Mouse (Mus musculus): ENCODE results near the gene Tmem177. TPM values are rescaled to one million over a fixed set of nuclear protein-coding genes. Genes with fewer than 3 reads are reported as not detected.
A peak's percentile ranks its signal among the peaks of the same experiment; 100 is the strongest.

Tmem177 gene
- polyA plus RNA-seq, 1 experiment from 2014 or later: 10.8 TPM

DNA sequence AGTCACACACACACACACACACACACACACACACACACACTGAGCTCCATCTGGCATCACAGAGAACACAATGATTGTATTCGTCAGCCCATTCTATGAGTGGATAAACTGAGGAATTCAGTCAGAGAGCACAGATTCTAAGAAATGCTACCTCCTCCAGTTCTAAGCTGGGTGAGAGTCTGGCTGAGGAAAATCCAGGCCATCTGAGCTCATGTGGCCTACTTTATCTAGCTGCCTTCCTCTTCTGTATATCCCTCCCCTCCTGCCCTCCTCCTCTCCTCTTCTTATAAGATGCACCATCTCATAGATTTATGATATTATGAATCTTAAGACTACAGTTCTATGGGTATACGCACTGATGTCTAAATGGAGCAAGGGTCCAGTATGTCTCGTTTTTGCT is 19.4 kb downstream of the Tmem177 start:
- ATAC-seq (ENCODE audit: low FRiP score) (no peak), DNase-seq (ENCODE audit: low spot score, missing footprints) (peak; percentile 69)
- H3K9me3 ChIP-seq (ENCODE audit: control insufficient read depth, low read length): no peaks in the 10 kb centered on the region
- no peak overlapping the region for H3K27ac ChIP-seq (ENCODE audit: low read depth, low read length)
- no peak overlapping the region for H3K9ac ChIP-seq (ENCODE audit: low read length)
- no peak overlapping the region for H3K4me3 ChIP-seq (ENCODE audit: low read depth, low read length)
- whole genome bisulfite sequencing: 86% methylated on average over 3 of the region's 3 CpGs
- H3K36me3 ChIP-seq (ENCODE audit: control insufficient read depth, insufficient read depth, low read length): no peaks in the 10 kb centered on the region
- no peak overlapping the region for H3K4me2 ChIP-seq
- no peaks in the 10 kb centered on the region for H3K27me3 ChIP-seq (ENCODE audit: control insufficient read depth, insufficient read depth, low read length)
- no peaks in the 10 kb centered on the region for H3K4me1 ChIP-seq (ENCODE audit: control insufficient read depth, insufficient read depth, low read length)

DNA sequence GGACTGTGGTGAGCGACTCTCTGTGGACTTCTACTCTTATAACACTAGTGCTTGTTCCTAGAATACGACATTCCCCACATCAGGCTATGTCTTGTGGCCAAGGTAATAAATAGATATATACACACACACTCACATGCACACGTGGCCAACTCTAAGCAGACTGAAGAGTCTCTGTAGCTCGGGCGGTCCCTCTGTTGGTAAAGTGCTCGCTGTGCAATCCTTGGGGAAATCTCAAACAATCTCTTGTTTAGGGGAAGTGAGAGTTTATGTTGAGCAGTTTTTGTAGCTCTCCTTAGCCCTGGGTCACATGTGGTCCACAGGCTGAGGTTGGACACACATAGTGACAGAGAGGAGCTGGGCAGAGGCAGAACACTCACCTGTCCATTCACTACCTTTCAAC is 20.1 kb downstream of the Tmem177 start:
- no peak overlapping the region for H3K9ac ChIP-seq (ENCODE audit: low read length)
- no peaks in the 10 kb centered on the region for H3K27me3 ChIP-seq (ENCODE audit: control insufficient read depth, insufficient read depth, low read length)
- no peaks in the 10 kb centered on the region for H3K4me1 ChIP-seq (ENCODE audit: control insufficient read depth, insufficient read depth, low read length)
- 81% methylated on average over 6 of the region's 6 CpGs for WGBS
- no peak overlapping the region for H3K4me2 ChIP-seq
- no peak overlapping the region for H3K27ac ChIP-seq (ENCODE audit: low read depth, low read length)
- H3K9me3 ChIP-seq (ENCODE audit: control insufficient read depth, low read length): no peaks in the 10 kb centered on the region
- DNase-seq (ENCODE audit: low spot score, missing footprints) (peak; percentile 59), ATAC-seq (ENCODE audit: low FRiP score) (no peak)
- no peaks in the 10 kb centered on the region for H3K36me3 ChIP-seq (ENCODE audit: control insufficient read depth, insufficient read depth, low read length)
- H3K4me3 ChIP-seq (ENCODE audit: low read depth, low read length): no peak overlapping the region

DNA sequence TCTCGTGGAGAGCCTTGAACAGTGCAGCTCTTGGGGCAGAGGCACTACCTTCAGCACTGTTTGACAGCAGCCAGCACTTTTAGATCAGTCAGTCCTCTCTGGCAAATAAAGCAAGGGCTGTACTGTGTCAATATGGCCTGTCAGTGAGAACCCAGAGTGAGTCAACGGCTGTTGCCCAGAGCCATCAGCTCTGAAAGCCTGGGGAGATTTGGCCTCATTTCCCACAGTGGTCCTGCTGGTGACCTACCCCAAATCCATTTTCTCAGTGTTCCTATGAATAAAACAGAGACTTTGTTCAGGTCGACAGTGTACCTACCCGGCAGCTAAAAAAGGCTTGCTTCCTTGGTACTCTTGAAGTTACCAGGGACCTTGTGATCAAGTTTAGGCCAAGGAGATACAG is 21.1 kb downstream of the Tmem177 start:
- WGBS: 80% methylated on average over 4 of the region's 4 CpGs
- ATAC-seq (ENCODE audit: low FRiP score) (no peak), DNase-seq (ENCODE audit: low spot score, missing footprints) (no peak)
- Histone ChIP-seq H3K36me3 (ENCODE audit: control insufficient read depth, insufficient read depth, low read length) (no peaks in the 10 kb centered on the region), H3K4me2 (no peak overlapping the region), H3K27ac (ENCODE audit: low read depth, low read length) (no peak overlapping the region), H3K4me1 (ENCODE audit: control insufficient read depth, insufficient read depth, low read length) (no peaks in the 10 kb centered on the region), H3K9ac (ENCODE audit: low read length) (no peak overlapping the region), H3K4me3 (ENCODE audit: low read depth, low read length) (no peak overlapping the region), H3K27me3 (ENCODE audit: control insufficient read depth, insufficient read depth, low read length) (no peaks in the 10 kb centered on the region), H3K9me3 (ENCODE audit: control insufficient read depth, low read length) (no peaks in the 10 kb centered on the region)

DNA sequence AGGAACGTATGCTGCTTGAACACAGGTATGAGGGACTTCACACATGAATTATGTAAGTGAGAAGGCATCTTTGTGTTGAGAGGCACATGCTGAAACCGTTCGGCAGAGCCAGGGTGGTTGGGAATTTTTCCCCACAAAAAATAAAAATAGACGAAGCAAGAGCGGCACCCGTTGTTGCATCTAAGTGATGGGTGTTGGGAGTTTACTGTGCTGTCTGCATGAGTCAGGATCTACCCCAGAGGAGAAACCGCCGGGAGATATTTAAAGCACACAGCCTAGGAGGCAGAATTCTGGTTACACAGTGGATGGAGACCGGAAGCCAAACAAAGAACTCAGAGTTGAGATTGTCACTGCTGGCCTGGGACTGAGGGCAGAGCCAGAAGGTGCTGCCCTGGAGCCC is 21.9 kb downstream of the Tmem177 start:
- 91% methylated on average over 9 of the region's 9 CpGs for WGBS
- H3K27me3 ChIP-seq (ENCODE audit: control insufficient read depth, insufficient read depth, low read length): no peaks in the 10 kb centered on the region
- H3K27ac ChIP-seq (ENCODE audit: low read depth, low read length): no peak overlapping the region
- no peak overlapping the region for H3K4me3 ChIP-seq (ENCODE audit: low read depth, low read length)
- no peak for ATAC-seq (ENCODE audit: low FRiP score)
- DNase-seq (ENCODE audit: low spot score, missing footprints): peak; percentile 53
- no peaks in the 10 kb centered on the region for H3K36me3 ChIP-seq (ENCODE audit: control insufficient read depth, insufficient read depth, low read length)
- H3K4me1 ChIP-seq (ENCODE audit: control insufficient read depth, insufficient read depth, low read length): no peaks in the 10 kb centered on the region
- no peak overlapping the region for H3K9ac ChIP-seq (ENCODE audit: low read length)
- no peak overlapping the region for H3K4me2 ChIP-seq
- H3K9me3 ChIP-seq (ENCODE audit: control insufficient read depth, low read length): no peaks in the 10 kb centered on the region

DNA sequence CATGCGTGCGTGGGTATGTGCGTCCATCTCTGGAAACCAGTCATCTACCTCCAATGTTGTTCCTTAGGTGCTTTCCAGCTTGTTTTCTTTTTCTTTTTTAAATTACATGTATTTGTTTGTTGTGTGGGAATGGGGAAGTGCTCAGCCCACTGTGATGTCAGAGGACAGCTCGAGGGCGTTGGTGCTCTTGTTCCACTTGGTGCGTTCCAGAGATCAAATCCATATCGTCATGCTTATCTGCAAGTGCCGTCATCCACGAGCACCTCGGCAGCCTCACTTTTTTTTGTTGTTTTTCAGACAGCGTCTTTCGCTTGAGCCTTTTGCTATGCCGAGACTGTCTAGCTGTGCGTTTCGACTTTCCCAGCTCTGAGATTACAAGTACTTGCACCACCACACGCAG is 23.7 kb downstream of the Tmem177 start:
- no peaks in the 10 kb centered on the region for H3K9me3 ChIP-seq (ENCODE audit: control insufficient read depth, low read length)
- no peak overlapping the region for H3K4me3 ChIP-seq (ENCODE audit: low read depth, low read length)
- H3K4me2 ChIP-seq: no peak overlapping the region
- no peaks in the 10 kb centered on the region for H3K27me3 ChIP-seq (ENCODE audit: control insufficient read depth, insufficient read depth, low read length)
- no peaks in the 10 kb centered on the region for H3K4me1 ChIP-seq (ENCODE audit: control insufficient read depth, insufficient read depth, low read length)
- DNase-seq (ENCODE audit: low spot score, missing footprints) (peak; percentile 12), ATAC-seq (ENCODE audit: low FRiP score) (no peak)
- WGBS: 88% methylated on average over 16 of the region's 16 CpGs
- H3K36me3 ChIP-seq (ENCODE audit: control insufficient read depth, insufficient read depth, low read length): no peaks in the 10 kb centered on the region
- no peak overlapping the region for H3K9ac ChIP-seq (ENCODE audit: low read length)
- no peak overlapping the region for H3K27ac ChIP-seq (ENCODE audit: low read depth, low read length)

DNA sequence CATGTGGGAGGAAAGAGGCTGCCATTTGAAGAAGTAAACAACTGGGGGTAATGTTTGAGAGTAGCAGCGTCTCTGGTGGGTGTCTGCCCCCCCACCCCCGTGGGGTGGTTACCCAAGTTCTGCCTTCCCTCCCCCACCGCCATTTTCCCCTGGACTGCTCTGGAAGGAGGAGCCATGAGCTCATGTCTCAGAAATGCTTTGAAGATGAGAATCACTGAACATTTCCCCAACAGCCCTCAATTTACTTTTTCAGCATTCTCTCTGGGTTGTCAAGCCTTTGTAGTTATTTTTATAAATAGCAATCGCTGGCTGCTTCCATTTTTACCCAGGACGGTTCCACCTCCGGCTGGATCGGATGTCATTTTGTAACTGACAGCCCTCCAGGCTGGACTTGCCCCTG is 26.7 kb downstream of the Tmem177 start:
- Histone ChIP-seq H3K36me3 (ENCODE audit: control insufficient read depth, insufficient read depth, low read length) (no peaks in the 10 kb centered on the region), H3K27ac (ENCODE audit: low read depth, low read length) (no peak overlapping the region), H3K9me3 (ENCODE audit: control insufficient read depth, low read length) (no peaks in the 10 kb centered on the region), H3K4me2 (no peak overlapping the region), H3K4me1 (ENCODE audit: control insufficient read depth, insufficient read depth, low read length) (no peaks in the 10 kb centered on the region), H3K27me3 (ENCODE audit: control insufficient read depth, insufficient read depth, low read length) (no peaks in the 10 kb centered on the region), H3K4me3 (ENCODE audit: low read depth, low read length) (no peak overlapping the region), H3K9ac (ENCODE audit: low read length) (no peak overlapping the region)
- 75% methylated on average over 7 of the region's 7 CpGs for WGBS
- ATAC-seq (ENCODE audit: low FRiP score) (no peak), DNase-seq (ENCODE audit: low spot score, missing footprints) (no peak)

DNA sequence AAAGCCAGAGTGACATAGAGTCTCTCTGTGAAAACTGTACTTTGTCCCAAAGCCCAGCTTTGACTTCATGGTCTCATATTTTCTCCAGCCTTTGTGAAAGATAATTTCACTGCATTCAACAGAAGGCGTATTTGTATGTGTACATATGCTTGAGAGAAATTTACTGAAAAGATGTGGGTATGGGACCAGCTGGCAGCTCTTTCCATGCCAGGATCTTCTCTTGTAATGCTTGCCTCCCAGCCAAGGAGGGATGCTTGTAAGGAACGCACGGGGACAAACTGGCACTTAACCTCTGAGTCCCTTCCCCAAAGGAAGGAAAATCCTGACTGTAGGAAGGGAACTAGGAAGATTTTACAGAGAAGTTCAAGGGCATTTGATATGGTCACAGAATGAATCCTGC is 28.7 kb downstream of the Tmem177 start:
- H3K9me3 ChIP-seq (ENCODE audit: control insufficient read depth, low read length): no peaks in the 10 kb centered on the region
- no peaks in the 10 kb centered on the region for H3K36me3 ChIP-seq (ENCODE audit: control insufficient read depth, insufficient read depth, low read length)
- no peaks in the 10 kb centered on the region for H3K4me1 ChIP-seq (ENCODE audit: control insufficient read depth, insufficient read depth, low read length)
- H3K27me3 ChIP-seq (ENCODE audit: control insufficient read depth, insufficient read depth, low read length): no peaks in the 10 kb centered on the region
- H3K27ac ChIP-seq (ENCODE audit: low read depth, low read length): no peak overlapping the region
- DNase-seq (ENCODE audit: low spot score, missing footprints) (no peak), ATAC-seq (ENCODE audit: low FRiP score) (no peak)
- H3K9ac ChIP-seq (ENCODE audit: low read length): no peak overlapping the region
- H3K4me3 ChIP-seq (ENCODE audit: low read depth, low read length): no peak overlapping the region
- H3K4me2 ChIP-seq: no peak overlapping the region
- 93% methylated on average over 3 of the region's 3 CpGs for WGBS

DNA sequence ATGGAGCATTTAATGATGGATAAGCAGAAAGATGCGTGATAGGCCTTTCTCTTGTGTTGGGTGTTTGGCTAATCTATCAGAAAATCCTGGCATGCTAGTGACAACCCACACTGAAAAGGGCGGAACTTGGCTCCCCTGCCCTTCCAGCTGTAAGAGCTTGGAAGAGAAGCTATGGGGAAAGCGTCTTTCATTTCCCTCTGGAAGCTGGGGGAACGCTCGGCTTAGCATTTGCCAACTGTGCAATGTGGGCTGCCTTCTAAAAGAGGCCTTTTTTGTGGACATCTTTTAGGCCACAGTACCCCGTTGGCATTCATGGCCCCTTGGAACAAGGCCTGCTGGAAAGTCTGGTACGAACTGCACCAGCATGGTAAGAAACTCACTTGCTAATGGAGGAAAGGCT is 34.1 kb downstream of the Tmem177 start:
- H3K4me1 ChIP-seq (ENCODE audit: control insufficient read depth, insufficient read depth, low read length): no peaks in the 10 kb centered on the region
- no peak overlapping the region for H3K4me2 ChIP-seq
- no peak overlapping the region for H3K4me3 ChIP-seq (ENCODE audit: low read depth, low read length)
- H3K27me3 ChIP-seq (ENCODE audit: control insufficient read depth, insufficient read depth, low read length): no peaks in the 10 kb centered on the region
- 90% methylated on average over 7 of the region's 7 CpGs for WGBS
- no peak overlapping the region for H3K9ac ChIP-seq (ENCODE audit: low read length)
- H3K27ac ChIP-seq (ENCODE audit: low read depth, low read length): no peak overlapping the region
- H3K9me3 ChIP-seq (ENCODE audit: control insufficient read depth, low read length): no peaks in the 10 kb centered on the region
- no peak for ATAC-seq (ENCODE audit: low FRiP score)
- DNase-seq (ENCODE audit: low spot score, missing footprints): no peak
- no peaks in the 10 kb centered on the region for H3K36me3 ChIP-seq (ENCODE audit: control insufficient read depth, insufficient read depth, low read length)

DNA sequence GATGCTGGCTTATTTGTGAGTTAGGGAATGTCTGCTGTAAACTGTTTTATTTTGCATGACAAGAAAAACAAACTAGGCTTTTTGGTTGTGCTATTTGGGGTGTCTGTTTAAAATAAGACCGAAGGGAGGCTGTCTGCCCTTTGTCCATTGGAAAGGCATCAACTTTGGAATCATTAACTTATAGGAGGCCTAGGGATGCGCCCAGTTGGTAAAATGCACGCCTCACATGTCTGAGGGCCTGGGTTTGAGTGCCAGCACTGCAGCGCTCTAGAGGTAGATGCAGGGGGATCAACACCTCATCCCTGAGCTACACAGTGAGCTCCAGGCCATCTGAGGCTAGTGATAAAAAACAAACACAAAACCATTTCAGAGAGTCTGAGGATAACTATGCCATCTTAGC is 35.5 kb downstream of the Tmem177 start:
- no peak for ATAC-seq (ENCODE audit: low FRiP score)
- WGBS: 94% methylated on average over 4 of the region's 4 CpGs
- H3K27ac ChIP-seq (ENCODE audit: low read depth, low read length): no peak overlapping the region
- no peaks in the 10 kb centered on the region for H3K36me3 ChIP-seq (ENCODE audit: control insufficient read depth, insufficient read depth, low read length)
- no peak for DNase-seq (ENCODE audit: low spot score, missing footprints)
- H3K4me3 ChIP-seq (ENCODE audit: low read depth, low read length): no peak overlapping the region
- no peaks in the 10 kb centered on the region for H3K27me3 ChIP-seq (ENCODE audit: control insufficient read depth, insufficient read depth, low read length)
- H3K4me2 ChIP-seq: no peak overlapping the region
- no peak overlapping the region for H3K9ac ChIP-seq (ENCODE audit: low read length)
- H3K9me3 ChIP-seq (ENCODE audit: control insufficient read depth, low read length): no peaks in the 10 kb centered on the region
- H3K4me1 ChIP-seq (ENCODE audit: control insufficient read depth, insufficient read depth, low read length): no peaks in the 10 kb centered on the region

Measured in midbrain, embryonic 11.5 days (tissue).